Mouse (Mus musculus) brain, embryonic 18.5 days (tissue): ENCODE measurements around the gene Nsf.
A peak's percentile ranks its signal among the peaks of the same experiment; 100 is the strongest.

ENCODE experiments used
- DNase-seq: peaks from one replicate; pipeline ENCODE4 v3.0.0-alpha.2; 2012; ENCODE audit warnings: low read depth, low spot score

Gene Nsf

GRCm38 (mm10) chr11:103941351-103941750 lies 12.5 kb downstream of the Nsf start:
- DNase-seq, result no peak

GRCm38 (mm10) chr11:103940887-103941286 lies 13.0 kb downstream of the Nsf start:
- no peak for DNase-seq

GRCm38 (mm10) chr11:103937976-103938728 lies 15.7 kb downstream of the Nsf start:
- no peak for DNase-seq

- DNase-seq, result no peak
Measured at GRCm38 (mm10) chr11:103937451-103937850, 16.4 kb downstream of the Nsf start.

- DNase-seq, result no peak
Measured at GRCm38 (mm10) chr11:103935717-103936116, 18.1 kb downstream of the Nsf start.

GRCm38 (mm10) chr11:103933886-103934285 lies 20.0 kb downstream of the Nsf start:
- DNase-seq, result no peak

- no peak for DNase-seq
Measured at GRCm38 (mm10) chr11:103923957-103924356, 29.9 kb downstream of the Nsf start.

- DNase-seq, result no peak
Measured at GRCm38 (mm10) chr11:103923272-103923671, 30.6 kb downstream of the Nsf start.

- no peak for DNase-seq
Measured at GRCm38 (mm10) chr11:103922812-103923211, 31.0 kb downstream of the Nsf start.

GRCm38 (mm10) chr11:103920665-103921064 lies 33.2 kb downstream of the Nsf start:
- DNase-seq, result no peak

GRCm38 (mm10) chr11:103916807-103917206 lies 37.0 kb downstream of the Nsf start:
- DNase-seq, result no peak

GRCm38 (mm10) chr11:103915686-103916085 lies 38.2 kb downstream of the Nsf start:
- no peak for DNase-seq

- DNase-seq, result peak; percentile 49
Measured at GRCm38 (mm10) chr11:103910993-103911585, 42.8 kb downstream of the Nsf start.

- no peak for DNase-seq
Measured at GRCm38 (mm10) chr11:103910531-103910930, 43.3 kb downstream of the Nsf start.

- DNase-seq, result no peak
Measured at GRCm38 (mm10) chr11:103909809-103910208, 44.0 kb downstream of the Nsf start.

- no peak for DNase-seq
Measured at GRCm38 (mm10) chr11:103909396-103909795, 44.5 kb downstream of the Nsf start.

- no peak for DNase-seq
Measured at GRCm38 (mm10) chr11:103906051-103906719, 47.7 kb downstream of the Nsf start.

- DNase-seq, result no peak
Measured at GRCm38 (mm10) chr11:103905506-103905905, 48.4 kb downstream of the Nsf start.

GRCm38 (mm10) chr11:103901581-103901966 lies 52.3 kb downstream of the Nsf start:
- DNase-seq, result no peak

GRCm38 (mm10) chr11:103900803-103901580 lies 52.9 kb downstream of the Nsf start:
- DNase-seq, result no peak

- no peak for DNase-seq
Measured at GRCm38 (mm10) chr11:103896966-103897750, 56.7 kb downstream of the Nsf start.
